Mouse (Mus musculus): ENCODE data around the gene Ptprq. TPM values are rescaled to one million over a fixed set of nuclear protein-coding genes. Genes with fewer than 3 reads are reported as not detected.

Ptprq gene
- polyA plus RNA-seq (2021; fragmentation: Nextera tagmentation), result 0.03 TPM in 1 of 2 replicates, not detected in the other
- long read RNA-seq, experiment 1, result 0 reads
- long read RNA-seq, experiment 2, result 0 reads

DNA sequence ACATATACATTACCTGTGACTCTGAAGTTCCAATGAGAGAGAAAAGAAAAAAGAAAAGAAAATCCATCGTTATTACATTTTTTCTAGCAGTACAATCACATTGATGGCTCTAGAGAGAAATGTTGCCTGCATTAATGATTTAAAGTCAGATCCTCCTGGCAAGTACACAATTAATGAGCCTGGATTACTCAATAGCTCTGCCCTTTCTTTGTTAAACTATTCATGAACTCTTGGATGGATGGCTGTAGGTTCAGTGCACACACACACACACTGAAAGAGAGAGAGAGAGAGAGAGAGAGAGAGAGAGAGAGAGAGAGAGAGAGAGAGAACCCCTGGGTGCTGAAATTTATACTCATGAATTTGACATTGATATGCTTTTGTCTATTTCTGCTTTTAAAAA lies at the start of gene Ptprq:
Gene Ptprq, minus strand, starts transcription at position 246 of the 400 bp plus-strand sequence.

DNA sequence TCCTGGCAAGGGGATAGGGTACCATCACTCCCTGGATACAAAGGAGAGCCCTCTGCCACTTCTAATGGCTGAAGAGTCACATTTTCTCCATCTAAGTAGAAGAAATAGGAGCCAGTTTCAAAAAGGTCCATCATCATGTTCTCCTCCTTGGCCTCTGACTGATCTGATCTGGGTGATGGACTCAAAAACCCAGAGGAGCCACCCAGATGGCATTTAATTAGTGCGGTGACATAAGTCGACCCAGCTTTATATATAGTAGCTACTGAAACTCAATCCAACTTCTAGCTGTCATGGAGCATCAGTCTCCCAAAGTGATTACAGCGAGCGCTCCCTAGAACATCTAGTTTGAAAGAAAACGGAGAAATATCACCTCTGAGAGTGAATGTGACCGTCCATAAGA lies 225.3 kb downstream of the Ptprq start, which contains the start of gene Myf6:
Gene Myf6, minus strand, starts transcription at position 170 of the 400 bp plus-strand sequence.

DNA sequence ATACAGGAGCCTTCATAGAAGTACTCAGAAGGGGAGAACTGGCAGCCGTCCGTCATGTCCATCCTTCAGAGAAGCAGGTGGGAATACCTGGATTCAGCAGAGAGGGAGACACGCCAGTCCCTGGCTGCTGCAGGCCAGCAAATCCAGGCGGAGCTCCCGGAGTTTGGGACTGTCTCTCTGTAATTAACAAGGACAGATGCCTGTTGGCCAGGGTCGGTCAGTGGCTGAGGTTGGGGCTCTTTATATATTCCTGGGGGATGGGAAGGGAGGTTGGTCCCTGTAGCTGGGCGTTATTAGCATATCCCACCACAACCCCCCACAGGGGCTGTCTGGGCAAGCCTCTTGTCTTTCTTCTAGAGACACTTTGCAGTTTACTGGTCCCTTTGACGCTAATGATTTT lies 234.0 kb downstream of the Ptprq start, which contains the start of gene Myf5:
Gene Myf5, minus strand, starts transcription at position 265 of the 400 bp plus-strand sequence.

Other genes starting within 250 kb of the Ptprq start
- gene Myf5, start 233.9 kb downstream of the Ptprq start, polyA plus RNA-seq (2021; fragmentation: Nextera tagmentation), result 0.05 TPM in 1 of 2 replicates, not detected in the other
- gene Myf6, start 225.3 kb downstream of the Ptprq start, polyA plus RNA-seq (2021; fragmentation: Nextera tagmentation), result not detected in 2 replicates
- 0.01 and 0.07 TPM in 2 replicates for gene Otogl, start 192.1 kb upstream of the Ptprq start, polyA plus RNA-seq (2021; fragmentation: Nextera tagmentation)

Measured in left cerebral cortex, adult 6 months (tissue).